Mouse (Mus musculus) hematopoietic stem cell, adult 5-6 weeks (primary cell): ENCODE measurements at regions not wholly inside any gene's neighbourhood (a gene's known extent, or its start where the extent isn't known, plus 50 kb on each side); places are given as distances from the start of the nearest gene placed in this dataset.

Experiments used
- ATAC-seq, 2 experiments: fragments of 125-278 bp in 1 of 2; replicated peaks in 1 of 2; 2 replicates each; pipeline ENCODE4 v1.8.0; 2016 to 2017; ENCODE audit warnings: inconsistent platforms in 2 of 2, mild to moderate bottlenecking in 2 of 2, moderate number of reproducible peaks in 2 of 2, low read depth in 1 of 2, moderate TSS enrichment in 1 of 2; ENCODE audit not compliant: low FRiP score in 2 of 2, poor library complexity in 2 of 2, severe bottlenecking in 2 of 2, insufficient read depth in 1 of 2, low TSS enrichment in 1 of 2

DNA sequence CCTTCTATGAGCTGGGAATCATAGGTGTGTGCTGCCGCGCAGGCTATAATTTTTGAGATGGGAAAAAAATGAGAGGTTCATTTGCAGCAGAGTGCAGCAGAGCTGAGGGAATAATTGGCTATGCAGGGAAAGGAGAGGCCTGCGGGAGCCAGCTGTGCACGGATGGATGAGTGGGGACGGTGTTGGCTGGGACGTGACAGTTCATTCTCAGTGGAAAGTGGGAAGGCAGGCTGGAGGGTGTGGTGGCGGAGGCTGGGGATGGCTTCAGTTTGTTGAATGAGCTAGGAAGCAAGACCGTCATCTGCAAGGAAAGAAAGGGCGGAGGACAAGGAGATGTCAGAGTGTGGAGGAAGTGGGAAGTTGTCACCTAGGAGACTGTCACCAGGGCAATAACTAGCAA is 180.4 kb upstream of the Bcor start:
- no peak for ATAC-seq

DNA sequence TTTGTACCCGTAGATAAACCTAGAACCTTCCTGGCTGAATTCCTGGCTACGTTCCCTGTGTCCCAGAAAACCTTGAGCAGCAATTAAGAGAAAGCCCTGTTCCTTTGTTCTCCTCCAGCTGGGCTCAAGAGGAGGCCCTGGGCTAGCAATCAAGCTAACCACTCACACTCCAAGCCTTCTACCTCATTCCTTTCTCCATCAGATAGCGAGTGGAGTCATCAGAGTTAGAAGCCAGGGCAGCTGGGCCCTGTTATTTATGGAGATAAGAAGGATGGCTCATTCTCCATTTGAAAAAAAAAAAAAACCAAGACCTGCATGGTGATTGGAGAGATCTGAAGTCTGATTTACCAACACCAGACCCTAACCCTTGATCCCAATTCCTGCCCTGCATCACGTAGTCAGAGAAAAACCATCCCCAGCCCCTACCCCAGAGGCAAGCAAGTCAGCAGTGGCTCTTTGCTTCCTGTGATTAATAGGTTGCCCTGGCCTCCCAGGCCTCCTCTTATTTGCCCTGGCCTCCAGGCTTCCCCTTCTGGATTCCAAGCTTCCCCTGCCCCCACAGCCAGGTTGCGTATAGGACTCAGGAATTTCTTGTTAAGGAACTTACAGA is 181.3 kb upstream of the Bcor start:
- ATAC-seq: no peak

DNA sequence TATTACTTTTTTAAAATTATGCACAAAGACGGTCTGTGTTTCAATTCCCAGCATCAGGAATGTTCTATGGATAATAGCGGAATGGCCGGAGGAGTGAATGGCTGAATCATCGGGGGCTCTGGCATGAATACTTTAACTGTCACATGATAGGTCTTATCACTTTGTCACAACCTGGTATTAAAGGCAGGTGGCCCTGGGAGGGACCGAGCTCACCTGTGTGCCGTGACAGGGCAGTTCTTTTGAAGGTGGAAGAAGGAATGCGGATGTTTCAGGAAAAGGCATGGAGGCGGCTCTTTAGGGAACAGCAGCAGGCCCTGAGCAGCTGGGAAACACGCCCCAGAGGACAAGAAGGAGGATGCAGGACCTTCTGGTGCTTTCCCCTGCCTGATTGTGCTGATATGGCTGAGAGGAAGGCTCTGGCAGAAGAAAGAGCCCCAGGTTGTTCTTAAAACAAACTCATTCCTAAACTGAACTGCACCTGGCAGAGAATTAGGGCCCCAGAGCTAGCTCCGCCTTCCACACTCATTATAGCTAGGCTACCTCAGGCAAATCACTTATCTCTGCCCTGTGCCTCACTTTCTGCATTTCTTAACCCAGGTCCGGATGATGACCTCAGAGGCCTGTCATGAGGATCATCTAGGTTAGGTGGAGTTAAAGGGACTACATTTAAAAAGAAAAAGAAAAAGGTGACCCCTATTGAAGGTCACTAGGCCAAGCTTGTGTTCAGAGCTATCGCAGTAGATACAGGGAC is 184.8 kb upstream of the Bcor start:
- no peak for ATAC-seq

DNA sequence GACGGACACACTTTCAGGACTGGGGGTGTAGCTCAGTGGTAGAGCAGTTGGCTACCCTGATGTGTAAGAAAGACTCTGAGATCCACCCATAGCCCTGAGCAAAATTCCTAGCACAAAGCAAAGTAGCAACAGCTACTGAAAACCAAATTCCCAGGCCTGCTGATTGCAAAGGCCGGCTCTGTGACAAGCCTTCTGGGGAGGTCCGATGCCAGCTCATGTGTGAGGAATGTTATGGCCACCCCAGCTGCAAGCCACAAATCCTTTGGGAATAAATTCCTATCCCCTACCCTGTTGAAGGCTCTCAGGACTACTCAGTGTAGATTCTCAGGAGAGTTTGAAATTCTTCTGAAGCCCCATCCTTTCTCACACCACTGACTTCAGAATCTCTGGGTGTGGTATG is 186.7 kb upstream of the Bcor start:
- ATAC-seq: no peak

DNA sequence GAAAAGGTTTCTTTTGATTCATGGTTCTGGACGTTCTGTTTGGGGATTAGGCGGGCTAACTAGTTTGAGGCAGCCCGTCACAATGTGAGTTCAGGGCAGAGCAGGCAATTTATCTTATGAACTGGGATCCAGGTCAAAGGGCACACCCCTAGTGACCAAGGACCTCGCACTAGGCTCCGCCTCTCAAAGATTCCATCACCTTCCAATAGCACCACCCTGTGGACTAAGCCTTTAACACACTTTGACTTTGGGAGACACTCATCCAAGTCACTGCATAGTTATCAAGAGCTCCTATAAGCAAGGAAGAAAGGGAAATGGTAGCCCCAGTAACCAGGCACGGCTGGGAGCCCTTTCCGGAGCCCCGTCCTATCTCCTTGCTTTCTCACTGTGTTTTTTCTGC is 188.0 kb upstream of the Bcor start:
- no peak for ATAC-seq

DNA sequence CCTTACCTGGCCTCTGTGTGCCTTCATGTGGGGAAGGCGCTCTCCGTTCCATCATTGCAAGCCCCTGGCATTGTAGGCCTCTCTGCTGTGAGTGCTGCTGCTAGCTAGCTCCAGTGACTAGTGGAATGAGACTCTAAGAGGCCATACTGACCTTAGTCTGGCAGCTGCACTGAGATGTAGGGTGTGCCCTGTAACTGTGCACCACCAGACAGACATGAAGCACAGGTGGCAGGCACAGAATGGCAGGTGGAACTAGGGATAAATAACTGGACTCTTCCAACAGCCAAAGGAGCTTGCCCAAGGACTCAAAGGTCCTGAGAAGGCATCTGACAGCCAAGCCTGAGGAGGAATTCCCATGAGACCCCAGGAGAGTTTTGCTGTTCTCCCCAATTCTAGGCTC is 194.7 kb upstream of the Bcor start:
- ATAC-seq: no peak

DNA sequence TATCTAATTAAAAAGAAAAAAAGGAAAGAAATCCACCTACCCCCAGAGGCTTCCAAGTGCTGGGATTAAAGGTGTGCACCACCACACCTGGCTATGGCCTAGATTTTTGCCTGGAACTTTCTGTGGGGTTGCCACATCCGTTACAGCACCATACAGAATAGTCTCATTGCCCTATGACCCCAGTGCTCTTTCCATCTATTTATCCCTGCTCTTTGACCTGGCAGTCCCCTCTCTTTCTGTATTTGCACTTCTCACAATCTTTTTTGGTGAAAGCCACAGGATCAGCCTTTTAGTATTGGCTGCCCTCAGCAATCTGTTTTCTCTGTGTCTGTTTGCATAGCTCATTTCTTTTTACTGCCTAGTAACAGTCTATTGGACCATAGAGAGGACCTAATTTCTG is 197.9 kb upstream of the Bcor start:
- ATAC-seq: no peak

DNA sequence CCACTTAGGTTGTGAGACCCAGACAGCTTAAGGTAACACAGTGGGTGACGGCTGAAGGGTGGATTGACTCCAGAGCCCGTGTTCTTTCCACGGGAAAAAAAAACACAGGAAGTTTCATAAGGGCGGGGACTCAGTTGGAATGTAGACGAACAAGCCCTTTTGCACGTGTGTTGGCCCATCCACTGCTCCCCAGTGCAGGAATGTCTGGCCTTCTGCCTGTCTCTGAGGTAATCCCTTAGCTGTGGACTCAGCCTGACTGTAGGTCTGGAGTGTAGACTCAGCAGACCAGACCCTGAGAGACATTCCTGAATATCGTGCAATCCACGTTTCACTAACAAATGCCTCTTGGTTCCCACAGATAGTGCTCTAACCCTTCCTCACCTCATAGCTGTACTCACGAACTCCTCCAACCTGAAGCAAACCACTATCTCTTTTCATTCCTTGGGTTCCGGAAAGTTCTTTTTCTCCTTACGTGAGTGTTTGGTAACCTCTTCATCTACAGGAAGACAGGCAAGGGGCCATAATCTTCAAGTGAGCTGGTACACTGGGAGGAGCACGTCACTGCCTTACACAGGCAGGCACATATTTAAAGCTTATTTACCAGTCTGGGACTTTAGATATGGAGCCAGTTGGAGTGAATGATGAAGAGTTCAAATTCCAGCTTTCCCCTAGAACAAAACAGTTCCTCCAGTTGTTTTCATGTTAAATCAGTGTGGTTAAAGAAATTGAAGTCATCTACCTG is 205.6 kb upstream of the Bcor start:
- no peak for ATAC-seq

DNA sequence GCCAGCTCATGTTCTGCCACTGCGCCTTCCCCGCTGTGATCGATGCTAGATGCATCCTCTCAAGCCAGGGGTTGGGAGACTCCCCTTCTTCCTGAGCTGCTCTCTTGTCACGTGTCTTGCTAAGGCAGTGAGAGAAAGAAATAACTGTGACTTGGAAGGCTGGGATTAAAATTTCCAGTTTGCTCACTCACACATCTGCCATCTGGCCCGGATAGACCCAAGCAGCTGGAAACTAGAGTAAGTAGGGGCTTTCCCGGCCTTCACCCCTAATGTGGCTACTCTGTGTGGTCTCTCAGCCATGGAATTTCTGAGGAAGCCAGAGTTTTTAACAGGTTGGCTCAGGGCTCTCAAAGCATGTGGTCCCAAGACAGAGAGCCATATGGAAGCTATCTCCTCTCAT is 206.6 kb upstream of the Bcor start:
- no peak for ATAC-seq

DNA sequence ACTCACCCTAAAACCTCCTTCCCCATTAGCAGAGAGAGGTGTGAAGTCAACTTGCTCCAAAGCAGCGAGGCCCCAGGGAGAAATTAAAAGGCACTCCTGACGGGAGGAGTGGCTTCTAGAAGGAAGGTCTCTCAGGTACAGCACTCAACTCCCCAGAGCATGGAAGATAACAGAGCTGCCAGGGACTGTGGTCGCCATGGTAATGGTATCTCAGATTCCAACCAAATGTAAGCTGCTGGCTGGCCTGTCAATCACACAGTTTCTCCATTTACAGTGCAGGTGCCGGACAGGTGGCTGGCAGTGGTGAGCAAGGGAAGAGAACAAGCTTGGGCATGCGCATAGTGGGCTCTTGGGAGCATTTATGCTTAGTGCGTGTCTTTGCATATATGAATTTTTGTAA is 213.5 kb upstream of the Bcor start:
- no peak for ATAC-seq

DNA sequence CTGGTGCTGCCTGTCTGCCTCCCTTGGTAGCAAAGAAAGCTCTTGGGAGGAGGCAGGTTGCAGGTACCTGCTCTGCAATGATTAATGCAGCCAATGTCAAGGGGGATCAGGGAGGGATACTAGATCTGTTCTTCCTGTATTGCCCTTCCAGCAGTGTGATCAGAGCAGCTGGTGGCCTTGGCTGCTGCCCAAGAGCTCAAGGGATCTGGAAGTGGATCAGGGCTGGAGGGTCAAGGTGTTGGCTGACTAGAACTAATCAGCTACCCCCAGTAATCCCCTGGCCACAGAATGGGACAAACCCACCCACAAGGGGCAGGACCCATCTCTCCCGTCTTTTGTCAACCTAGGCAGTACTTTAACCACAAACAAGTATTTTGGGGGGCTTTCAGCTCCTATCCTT is 211.8 kb upstream of the Atp6ap2 start:
- no peak for ATAC-seq

DNA sequence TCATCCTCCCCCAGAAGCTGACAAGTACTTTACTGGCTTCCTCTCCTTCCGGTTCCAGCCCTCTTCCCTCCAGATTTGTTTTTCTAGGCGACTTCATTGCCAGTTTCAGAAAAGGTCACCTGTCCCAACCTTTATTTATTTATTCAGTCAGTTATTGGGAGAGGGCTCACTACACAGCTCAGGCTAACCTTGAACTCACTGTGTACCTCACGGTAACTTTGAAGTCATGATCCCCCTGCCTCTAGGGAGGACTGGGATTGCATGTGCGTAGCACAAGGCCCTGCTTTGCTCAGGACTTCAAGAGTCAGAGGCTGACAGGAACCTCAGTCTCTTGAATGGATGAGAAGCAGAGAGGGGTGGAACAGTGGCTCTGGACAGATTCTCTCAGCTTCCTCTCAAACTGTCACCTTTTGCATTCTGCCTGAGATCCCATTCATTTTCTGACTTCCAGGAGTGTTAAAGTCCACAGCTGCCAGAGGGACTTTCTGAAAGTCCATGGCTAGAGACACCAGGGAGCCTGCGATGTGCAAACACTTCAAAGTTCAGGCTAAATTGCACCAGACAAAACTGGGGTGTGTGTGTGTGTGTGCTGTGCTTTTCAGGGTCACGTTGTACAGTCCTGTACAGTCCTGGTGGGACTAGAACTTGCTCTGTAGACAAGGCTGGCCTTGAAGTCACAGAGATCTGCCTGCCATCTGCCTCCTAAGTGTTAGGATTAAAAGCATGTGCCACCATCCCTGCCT is 211.2 kb upstream of the Atp6ap2 start:
- no peak for ATAC-seq

DNA sequence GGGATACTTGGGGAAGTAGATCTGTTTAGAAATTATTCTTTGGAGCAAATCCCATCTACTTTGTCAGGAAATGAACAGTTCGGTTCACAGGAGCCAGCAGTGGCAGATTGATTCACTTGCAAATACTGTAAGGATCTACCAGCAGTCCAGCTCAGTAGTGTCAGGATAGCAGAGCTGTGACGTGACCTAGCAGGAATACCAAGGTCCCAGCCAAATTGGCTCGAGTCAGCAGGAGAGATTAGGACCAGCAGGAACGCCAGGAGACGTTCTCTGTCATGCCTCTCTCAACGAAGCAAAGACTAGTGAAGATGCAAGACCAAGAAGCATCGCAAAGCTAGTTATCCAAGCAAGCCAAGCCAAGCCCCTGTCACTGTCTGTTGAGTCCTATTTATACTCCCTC is 210.2 kb upstream of the Atp6ap2 start:
- no peak for ATAC-seq

DNA sequence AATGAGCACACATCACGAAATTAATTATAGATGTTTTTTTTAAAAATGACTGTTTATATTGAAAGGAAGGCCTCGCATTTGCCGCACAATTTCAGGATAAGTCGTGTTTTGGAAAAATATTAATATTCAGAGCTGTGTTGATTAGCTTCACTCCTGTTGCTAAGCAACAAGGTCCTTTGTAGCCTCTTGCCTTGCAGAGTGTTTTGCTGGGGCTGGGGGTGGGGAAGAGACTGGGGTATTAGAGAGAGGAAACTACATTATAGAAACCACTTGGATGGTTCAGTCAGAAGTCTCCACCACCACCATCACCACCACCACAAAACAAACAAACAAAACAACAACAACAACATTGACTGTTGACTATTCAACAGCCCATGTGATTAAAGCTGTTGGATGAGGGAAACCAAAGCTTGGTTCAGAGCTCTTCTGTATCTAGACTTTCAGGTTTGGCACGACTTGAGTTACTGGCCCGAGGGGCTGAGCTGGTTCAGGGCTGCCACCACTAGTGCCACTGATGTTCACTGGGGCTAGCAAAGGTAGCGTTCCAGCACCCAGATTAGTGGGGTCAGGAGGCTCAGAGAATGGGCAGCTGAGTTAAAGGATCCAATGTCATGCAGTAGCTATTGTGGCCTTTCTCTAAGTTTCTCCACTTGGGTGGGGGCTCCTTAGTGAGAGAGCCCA is 195.3 kb upstream of the Atp6ap2 start:
- ATAC-seq: no peak

DNA sequence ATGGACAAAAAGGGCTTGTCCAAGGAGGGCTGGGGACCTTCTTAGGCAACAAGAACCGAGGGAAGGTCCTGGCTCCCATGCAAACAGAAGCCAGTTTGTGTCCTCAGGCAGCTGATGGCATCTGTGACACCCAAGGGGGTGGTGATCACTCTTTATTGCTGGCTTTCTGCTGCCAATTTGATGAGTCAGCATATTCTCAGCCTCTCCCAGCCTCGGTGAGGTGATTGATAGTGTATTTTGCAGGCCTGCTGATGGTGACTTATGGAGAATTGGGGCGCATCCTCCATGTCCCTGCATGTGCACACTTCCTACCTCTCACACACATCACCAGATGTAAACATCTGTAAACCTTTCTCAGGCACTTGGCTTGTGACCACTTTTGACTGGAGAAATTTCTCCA is 178.3 kb upstream of the Atp6ap2 start:
- no peak for ATAC-seq

DNA sequence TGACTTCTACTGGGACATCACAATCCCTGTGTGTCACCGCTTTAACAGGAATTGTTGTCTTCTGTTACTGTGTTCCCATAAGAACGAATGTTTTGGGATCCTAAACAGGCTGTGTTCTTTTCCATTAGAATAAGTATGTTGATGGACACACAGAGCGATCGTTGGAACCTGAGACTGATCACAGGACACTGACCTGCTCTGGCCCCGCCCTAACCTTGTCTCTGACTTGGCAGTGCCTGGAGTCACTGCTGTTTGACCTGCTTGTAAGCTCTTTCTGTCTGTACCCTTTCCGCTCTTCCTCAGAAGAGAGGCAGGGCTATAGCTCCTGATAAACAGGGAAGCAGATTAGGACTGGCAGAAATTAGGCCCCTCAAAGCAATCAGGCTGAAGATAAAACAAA is 162.0 kb upstream of the Atp6ap2 start:
- ATAC-seq: no peak

DNA sequence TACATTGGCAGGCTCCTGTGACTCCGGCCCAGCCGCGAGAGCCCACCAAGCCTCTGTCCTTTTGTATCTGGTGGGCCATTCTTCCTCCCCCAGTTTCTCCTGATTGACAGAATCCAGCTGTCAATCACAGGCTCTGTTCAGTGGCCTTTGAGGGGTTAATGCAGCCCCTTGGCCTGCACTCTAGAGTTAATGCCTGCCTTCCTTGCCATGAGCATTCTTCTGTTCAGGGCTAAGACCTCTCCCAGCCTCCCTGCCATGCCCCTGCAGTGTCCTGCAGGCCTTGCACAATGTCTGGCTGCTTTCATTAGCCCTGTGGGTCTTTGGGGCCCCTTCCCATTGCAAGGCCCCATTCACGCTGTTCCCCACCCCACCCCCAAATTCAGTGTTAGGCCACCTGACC is 160.9 kb upstream of the Atp6ap2 start:
- no peak for ATAC-seq

DNA sequence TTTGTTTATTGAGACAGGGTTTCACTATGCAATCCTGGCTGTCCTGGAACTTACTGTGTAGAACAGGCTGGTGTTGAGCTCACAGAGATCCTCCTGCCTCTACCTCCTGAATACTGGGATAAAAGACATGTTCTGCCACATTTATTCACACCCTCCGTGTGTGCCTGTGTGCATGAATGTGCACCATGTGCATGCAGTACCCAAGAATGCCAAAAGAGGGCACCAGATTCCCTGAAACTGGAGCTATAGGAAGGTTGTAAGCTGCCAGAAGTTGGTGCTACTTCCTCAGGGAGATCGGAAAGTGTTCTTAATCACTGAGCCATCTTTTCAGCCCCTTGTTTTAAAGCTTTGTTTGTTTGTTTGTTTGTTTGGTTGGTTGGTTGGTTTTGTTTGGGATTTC is 155.3 kb upstream of the Atp6ap2 start:
- ATAC-seq: no peak
